Mouse (Mus musculus) kidney, embryonic 14.5 days (tissue): ENCODE measurements around the gene Mest. TPM values are rescaled to one million over a fixed set of nuclear protein-coding genes. Genes with fewer than 3 reads are reported as not detected.

Source experiments
- ATAC-seq: fragments of 200-750 bp; cut with Nextera tagmentation; 2 replicates; pipeline ENCODE4 v1.8.0; 2017; ENCODE audit warnings: moderate number of reproducible peaks, mild to moderate bottlenecking, moderate TSS enrichment, moderate library complexity; ENCODE audit not compliant: low FRiP score, low TSS enrichment
- H3K27ac ChIP-seq: fragments of 300-500 bp; sonication (generic); 2 replicates; pipeline ENCODE4 v1.5.1; 2014; ENCODE audit warnings: low read depth, mild to moderate bottlenecking, low read length, moderate library complexity, mixed read lengths
- H3K27me3 ChIP-seq: fragments of 300-500 bp; sonication (generic); 2 replicates; pipeline ENCODE4 v1.6.1; 2014; ENCODE audit warnings: mild to moderate bottlenecking, low read length; ENCODE audit not compliant: control insufficient read depth, insufficient read depth
- H3K36me3 ChIP-seq: fragments of 300-500 bp; sonication (generic); 2 replicates; pipeline ENCODE4 v1.6.1; 2014; ENCODE audit warnings: low read length, mixed read lengths; ENCODE audit not compliant: control insufficient read depth, insufficient read depth
- H3K4me1 ChIP-seq: fragments of 300-500 bp; sonication (generic); 2 replicates; pipeline ENCODE4 v1.6.1; 2014; ENCODE audit warnings: low read length, mixed read lengths; ENCODE audit not compliant: control insufficient read depth, insufficient read depth
- H3K4me2 ChIP-seq: fragments of 300-500 bp; sonication (generic); replicated peaks from 2 replicates; pipeline ENCODE4 v1.6.1; 2014; ENCODE audit warnings: low read depth, mild to moderate bottlenecking, low read length
- H3K4me3 ChIP-seq: fragments of 300-500 bp; sonication (generic); 2 replicates; pipeline ENCODE4 v1.5.1; 2014; ENCODE audit warnings: mild to moderate bottlenecking, low read length
- H3K9ac ChIP-seq: fragments of 300-500 bp; sonication (generic); 2 replicates; pipeline ENCODE4 v1.6.1; 2014; ENCODE audit warnings: low read depth, mild to moderate bottlenecking, low read length, moderate library complexity
- H3K9me3 ChIP-seq: fragments of 300-500 bp; sonication (generic); 2 replicates; pipeline ENCODE4 v1.6.1; 2016; ENCODE audit warnings: low read length; ENCODE audit not compliant: control insufficient read depth
- WGBS: fragments of 180-500 bp; shearing (Covaris S2); extraction: QIAGEN DNeasy Blood & Tissue Kit; methylation state at CpG from one replicate; pipeline ENCODE4 v1.1.7; 2014; 5-methylcytosine and 5-hydroxymethylcytosine counted together
- polyA plus RNA-seq: library from polyadenylated mRNA; unstranded; fragments of >200 nt; fragmentation: Nextera tagmentation; extraction: Ambion mirVana; gene quantifications from 2 replicates; pipeline ENCODE4 v1.2.1, GENCODE M21; 2014

Gene Mest
- polyA plus RNA-seq, 1 experiment from 2014 or later = 2,617 TPM

GRCm38 (mm10) chr6:30744846-30745245 lies 21.5 kb downstream of the Mest start:
- Histone ChIP-seq H3K9ac (no peak overlapping the region), H3K27ac (no peak overlapping the region), H3K36me3 (peaks cover 76% of the 10 kb centered on the region), H3K4me1 (0 out of 2 replicates have a peak, but pooled peaks cover 6% of the 10 kb centered on the region), H3K9me3 (peaks cover 6% of the 10 kb centered on the region; the same call in 1 of the 2 replicates), H3K4me3 (no peak overlapping the region), H3K27me3 (no peaks in the 10 kb centered on the region), H3K4me2 (no peak overlapping the region)
- no peak for ATAC-seq
- WGBS = 85% methylated on average over 10 of the region's 10 CpGs

GRCm38 (mm10) chr6:30745591-30745990 lies 22.2 kb downstream of the Mest start:
- ATAC-seq = no peak
- Histone ChIP-seq H3K36me3 (peaks cover 82% of the 10 kb centered on the region), H3K9me3 (no peaks in the 10 kb centered on the region), H3K27ac (no peak overlapping the region), H3K27me3 (no peaks in the 10 kb centered on the region), H3K4me3 (no peak overlapping the region), H3K4me2 (no peak overlapping the region), H3K9ac (no peak overlapping the region), H3K4me1 (0 out of 2 replicates have a peak, but pooled peaks cover 6% of the 10 kb centered on the region)
- WGBS = 44% methylated on average over 7 of the region's 7 CpGs

- Histone ChIP-seq H3K27ac (no peak overlapping the region), H3K27me3 (no peaks in the 10 kb centered on the region), H3K4me1 (0 out of 2 replicates have a peak, but pooled peaks cover 6% of the 10 kb centered on the region), H3K4me3 (no peak overlapping the region), H3K9ac (no peak overlapping the region), H3K36me3 (peaks cover 71% of the 10 kb centered on the region), H3K9me3 (no peaks in the 10 kb centered on the region), H3K4me2 (no peak overlapping the region)
- no peak for ATAC-seq
- 74% methylated on average over 7 of the region's 7 CpGs for WGBS
Observed at GRCm38 (mm10) chr6:30747631-30748357, 24.4 kb downstream of the Mest start.

GRCm38 (mm10) chr6:30748358-30748910 lies 25.1 kb downstream of the Mest start:
- Histone ChIP-seq H3K4me3 (no peak overlapping the region), H3K27ac (no peak overlapping the region), H3K36me3 (peaks cover 65% of the 10 kb centered on the region), H3K27me3 (no peaks in the 10 kb centered on the region), H3K4me1 (0 out of 2 replicates have a peak, but pooled peaks cover 6% of the 10 kb centered on the region), H3K9me3 (no peaks in the 10 kb centered on the region), H3K9ac (no peak overlapping the region), H3K4me2 (no peak overlapping the region)
- ATAC-seq = no peak
- WGBS = 86% methylated on average over 6 of the region's 6 CpGs

GRCm38 (mm10) chr6:30749042-30749689 lies 25.8 kb downstream of the Mest start:
- H3K4me3 ChIP-seq = no peak overlapping the region
- H3K36me3 ChIP-seq = peaks cover 59% of the 10 kb centered on the region
- 0 out of 2 replicates have a peak overlapping the region, but pooled peaks have one; percentile 26 for H3K27ac ChIP-seq
- no peaks in the 10 kb centered on the region for H3K27me3 ChIP-seq
- 0 out of 2 replicates have a peak, but pooled peaks cover 3% of the 10 kb centered on the region for H3K4me1 ChIP-seq
- WGBS = 39% methylated on average over 2 of the region's 2 CpGs
- H3K9me3 ChIP-seq = no peaks in the 10 kb centered on the region
- peak; percentile 40 for ATAC-seq
- H3K9ac ChIP-seq = no peak overlapping the region
- no peak overlapping the region for H3K4me2 ChIP-seq

- Histone ChIP-seq H3K27me3 (no peaks in the 10 kb centered on the region), H3K9me3 (no peaks in the 10 kb centered on the region), H3K4me1 (0 out of 2 replicates have a peak, but pooled peaks cover 3% of the 10 kb centered on the region), H3K4me2 (no peak overlapping the region), H3K27ac (0 out of 2 replicates have a peak overlapping the region, but pooled peaks have one; percentile 26), H3K9ac (no peak overlapping the region), H3K36me3 (peaks cover 52% of the 10 kb centered on the region), H3K4me3 (no peak overlapping the region)
- ATAC-seq = peak; percentile 65; the same call in 1 of the 2 replicates
- WGBS = 38% methylated on average over 1 of the region's 1 CpGs
Observed at GRCm38 (mm10) chr6:30749892-30750291, 26.5 kb downstream of the Mest start.

- no peak overlapping the region for H3K4me2 ChIP-seq
- no peak overlapping the region for H3K9ac ChIP-seq
- H3K27ac ChIP-seq = no peak overlapping the region
- 0 out of 2 replicates have a peak, but pooled peaks cover 2% of the 10 kb centered on the region for H3K4me1 ChIP-seq
- no peak overlapping the region for H3K4me3 ChIP-seq
- 73% methylated on average over 6 of the region's 6 CpGs for WGBS
- peak; percentile 66 for ATAC-seq
- H3K27me3 ChIP-seq = no peaks in the 10 kb centered on the region
- no peaks in the 10 kb centered on the region for H3K9me3 ChIP-seq
- peaks cover 46% of the 10 kb centered on the region for H3K36me3 ChIP-seq
Observed at GRCm38 (mm10) chr6:30750482-30750881, 27.1 kb downstream of the Mest start.

- Histone ChIP-seq H3K9me3 (no peaks in the 10 kb centered on the region), H3K27ac (no peak overlapping the region), H3K36me3 (peaks cover 39% of the 10 kb centered on the region), H3K4me3 (no peak overlapping the region), H3K27me3 (no peaks in the 10 kb centered on the region), H3K9ac (no peak overlapping the region), H3K4me2 (no peak overlapping the region), H3K4me1 (no peaks in the 10 kb centered on the region)
- WGBS = 80% methylated on average over 2 of the region's 2 CpGs
- ATAC-seq = no peak
Observed at GRCm38 (mm10) chr6:30751209-30751608, 27.9 kb downstream of the Mest start.
